Mouse (Mus musculus): ENCODE data around the gene Vmp1. TPM values are rescaled to one million over a fixed set of nuclear protein-coding genes. Genes with fewer than 3 reads are reported as not detected.

The Vmp1 gene
- polyA plus RNA-seq, 1 experiment from 2014 or later, result 97.9 TPM

DNA sequence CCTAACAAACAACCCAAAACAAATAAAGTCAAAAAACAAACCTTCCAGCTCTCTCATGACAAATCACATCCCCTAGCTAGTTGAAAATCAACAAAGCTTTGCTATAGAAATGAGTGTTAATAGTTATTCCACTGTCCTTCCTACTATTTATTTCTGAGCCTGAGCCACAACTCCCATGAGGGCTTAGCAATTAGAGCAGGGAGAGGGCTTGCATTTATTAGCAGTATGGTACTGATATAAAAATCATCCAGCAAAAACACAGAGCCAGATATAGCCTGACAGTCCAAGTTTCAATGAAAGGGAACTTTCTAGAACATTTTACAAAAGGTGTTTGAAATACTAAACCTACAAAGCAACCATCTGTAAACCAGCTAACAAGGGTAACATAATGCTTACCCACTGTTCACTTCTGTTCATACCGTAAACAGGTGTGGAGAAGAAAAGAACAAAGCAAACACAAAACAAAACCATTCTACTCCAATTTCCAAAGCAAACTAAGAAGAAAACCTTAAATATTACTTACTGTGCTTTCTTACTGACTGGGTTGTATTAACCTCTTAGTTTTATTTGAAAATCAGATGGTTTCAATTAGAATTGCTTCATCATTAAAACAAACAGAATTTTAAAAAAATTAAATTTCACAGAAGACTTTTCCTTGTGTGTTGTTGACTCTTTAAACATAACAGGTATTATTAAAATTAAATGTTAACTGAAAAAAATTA lies 61.3 kb downstream of the Vmp1 start:
- Histone ChIP-seq H3K9me3 (replicated peaks) (no peaks in the 10 kb centered on the region), H3K4me3 (no peak overlapping the region), H3K36me3 (no peaks in the 10 kb centered on the region), H3K4me1 (no peaks in the 10 kb centered on the region), H3K27me3 (ENCODE audit: low read depth, poor library complexity, severe bottlenecking) (no peaks in the 10 kb centered on the region), H3K27ac (no peak overlapping the region)
- no peak for DNase-seq (ENCODE audit: low spot score)
- 93% methylated on average over 1 of the region's 1 CpGs for WGBS

DNA sequence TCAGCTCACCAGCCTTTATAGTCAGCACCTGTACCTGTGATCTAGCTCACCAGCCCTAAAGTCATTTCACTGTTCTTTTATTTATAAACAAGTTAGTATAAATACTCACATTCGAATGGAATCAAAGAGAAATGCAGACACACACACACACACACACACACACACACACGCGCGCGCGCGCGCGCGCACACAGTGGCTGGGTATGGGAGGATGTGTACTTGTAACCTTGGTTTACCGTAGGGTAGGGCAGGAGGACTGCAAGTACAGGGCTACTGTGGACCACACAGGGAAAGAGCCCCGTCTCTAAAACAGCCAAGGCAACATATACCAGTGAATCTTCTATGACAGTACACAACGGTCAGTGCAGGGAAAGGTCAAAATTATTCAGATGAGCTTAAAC lies 62.5 kb downstream of the Vmp1 start:
- 95% methylated on average over 13 of the region's 13 CpGs for WGBS
- H3K4me3 ChIP-seq, result no peak overlapping the region

DNA sequence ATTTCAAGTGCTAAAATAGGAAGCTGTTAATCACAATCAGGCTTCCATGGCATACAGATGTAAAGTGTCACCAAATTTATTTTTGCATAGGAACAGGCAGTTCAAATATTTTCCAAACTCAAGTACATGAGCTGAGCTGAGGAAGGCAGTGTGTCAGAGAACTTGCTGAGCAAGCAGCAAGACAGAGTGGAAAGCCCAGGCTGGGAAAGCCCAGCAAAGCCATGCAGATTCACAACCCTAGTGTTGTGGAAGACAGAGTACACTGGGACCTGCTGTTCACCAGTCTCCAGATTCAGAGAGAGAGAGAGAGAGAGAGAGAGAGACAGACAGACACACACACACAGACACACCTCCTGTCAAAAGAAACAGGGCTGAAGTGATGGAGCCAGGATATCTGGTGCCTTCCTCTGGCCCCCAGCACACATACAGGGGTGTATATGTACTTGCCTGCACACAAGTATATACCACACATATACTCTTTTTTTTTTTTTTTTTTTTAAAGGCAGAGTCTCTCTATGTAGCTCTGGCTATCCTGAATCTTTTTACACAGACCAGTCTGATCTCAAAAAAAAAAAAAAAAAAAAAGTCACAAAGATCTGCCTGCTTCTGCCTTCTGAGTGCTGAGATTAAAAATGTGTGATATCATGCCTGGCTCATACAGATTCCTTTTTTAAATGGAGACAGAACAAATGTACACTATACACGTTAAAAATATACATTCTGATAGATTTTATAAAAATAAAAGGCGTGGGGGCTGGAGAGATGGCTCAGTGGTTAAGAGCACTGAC lies 64.9 kb downstream of the Vmp1 start:
- Histone ChIP-seq H3K9me3 (replicated peaks) (no peaks in the 10 kb centered on the region), H3K27ac (no peak overlapping the region), H3K27me3 (ENCODE audit: low read depth, poor library complexity, severe bottlenecking) (no peaks in the 10 kb centered on the region), H3K36me3 (no peaks in the 10 kb centered on the region), H3K4me3 (no peak overlapping the region), H3K4me1 (no peaks in the 10 kb centered on the region)
- WGBS, result 90% methylated on average over 2 of the region's 2 CpGs
- DNase-seq (ENCODE audit: low spot score), result no peak

More for the DNA sequence above, 62.5 kb downstream of the Vmp1 start:
- no peaks in the 10 kb centered on the region for H3K27me3 ChIP-seq (ENCODE audit: low read depth, poor library complexity, severe bottlenecking)
- H3K27ac ChIP-seq, result no peak overlapping the region
- no peak for DNase-seq (ENCODE audit: low spot score)
- H3K9me3 ChIP-seq (replicated peaks), result no peaks in the 10 kb centered on the region
- H3K36me3 ChIP-seq, result no peaks in the 10 kb centered on the region
- H3K4me1 ChIP-seq, result no peaks in the 10 kb centered on the region

DNA sequence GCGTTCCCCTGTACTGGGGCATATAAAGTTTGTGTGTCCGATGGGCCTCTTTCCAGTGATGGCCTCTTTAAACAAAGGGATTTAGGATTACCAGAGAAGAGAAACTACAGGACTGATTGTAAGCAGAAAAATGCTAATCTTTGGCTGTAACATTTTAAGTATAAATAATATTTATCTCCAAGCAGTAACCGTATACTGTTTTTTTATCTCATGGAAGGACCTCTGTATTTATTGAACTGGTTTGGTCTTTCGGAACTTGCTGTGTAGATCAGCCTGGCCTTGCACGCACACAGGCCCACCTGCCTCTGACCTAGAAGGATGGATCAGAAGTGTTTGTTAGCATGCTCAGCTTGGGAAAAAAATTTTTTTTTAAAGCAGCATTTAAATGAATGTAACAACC lies 69.0 kb downstream of the Vmp1 start:
- WGBS, result 91% methylated on average over 5 of the region's 5 CpGs
- no peak overlapping the region for H3K4me3 ChIP-seq
- no peak for DNase-seq (ENCODE audit: low spot score)

DNA sequence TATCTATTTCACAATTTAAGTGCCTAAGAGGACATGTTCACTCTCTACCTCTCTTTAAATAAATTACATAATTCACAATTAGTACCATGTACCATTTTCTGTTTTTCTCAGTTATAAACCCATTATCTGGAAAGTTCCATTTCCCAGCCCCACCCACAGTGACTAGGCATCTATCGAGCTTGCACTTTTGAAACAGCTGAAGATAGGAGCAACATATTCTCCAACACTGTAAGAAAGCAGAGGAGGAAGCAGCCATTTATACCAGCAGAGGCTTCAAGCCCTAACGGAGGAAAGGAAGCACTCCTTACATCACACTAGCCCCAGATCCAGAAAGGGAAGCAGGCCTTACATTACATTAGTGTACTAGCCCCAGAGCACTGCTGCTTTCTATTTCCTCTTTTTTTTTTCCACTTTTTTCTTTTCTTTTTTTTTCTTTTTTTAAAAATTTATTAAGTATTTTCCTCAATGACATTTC lies 69.5 kb downstream of the Vmp1 start:
- Histone ChIP-seq H3K27me3 (ENCODE audit: low read depth, poor library complexity, severe bottlenecking) (no peaks in the 10 kb centered on the region), H3K9me3 (replicated peaks) (no peaks in the 10 kb centered on the region), H3K4me3 (no peak overlapping the region), H3K4me1 (no peaks in the 10 kb centered on the region), H3K27ac (no peak overlapping the region), H3K36me3 (0 out of 2 replicates have a peak, but pooled peaks cover 7% of the 10 kb centered on the region)
- no peak for DNase-seq (ENCODE audit: low spot score)
- 74% methylated on average over 2 of the region's 2 CpGs for WGBS

More for the DNA sequence above, 69.0 kb downstream of the Vmp1 start:
- Histone ChIP-seq H3K27me3 (ENCODE audit: low read depth, poor library complexity, severe bottlenecking) (no peaks in the 10 kb centered on the region), H3K4me1 (no peaks in the 10 kb centered on the region), H3K36me3 (0 out of 2 replicates have a peak, but pooled peaks cover 7% of the 10 kb centered on the region), H3K9me3 (replicated peaks) (no peaks in the 10 kb centered on the region), H3K27ac (no peak overlapping the region)

DNA sequence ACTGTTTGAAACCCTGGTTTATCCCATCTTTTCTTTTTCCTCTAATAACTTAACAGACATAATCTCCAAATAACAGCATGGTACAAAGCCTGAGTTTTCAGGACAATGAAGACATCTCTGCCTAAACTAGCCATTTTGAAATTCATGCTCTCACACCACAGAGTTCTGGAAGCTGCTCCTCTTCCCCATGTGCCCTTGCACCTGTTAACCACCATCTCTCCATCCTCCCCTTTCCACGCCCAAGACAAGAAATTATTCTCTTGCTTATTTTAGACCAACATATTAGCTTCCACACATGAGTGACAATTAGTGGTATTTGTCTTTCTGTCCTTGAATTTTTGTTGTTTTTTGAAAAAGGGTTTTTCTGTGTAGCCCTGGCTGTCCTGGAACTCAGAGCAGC lies 71.6 kb downstream of the Vmp1 start:
- WGBS, result 96% methylated on average over 1 of the region's 1 CpGs
- Histone ChIP-seq H3K27me3 (ENCODE audit: low read depth, poor library complexity, severe bottlenecking) (no peaks in the 10 kb centered on the region), H3K9me3 (replicated peaks) (no peaks in the 10 kb centered on the region), H3K4me3 (no peak overlapping the region), H3K27ac (no peak overlapping the region), H3K36me3 (peaks cover 11% of the 10 kb centered on the region), H3K4me1 (no peaks in the 10 kb centered on the region)
- DNase-seq (ENCODE audit: low spot score), result no peak

DNA sequence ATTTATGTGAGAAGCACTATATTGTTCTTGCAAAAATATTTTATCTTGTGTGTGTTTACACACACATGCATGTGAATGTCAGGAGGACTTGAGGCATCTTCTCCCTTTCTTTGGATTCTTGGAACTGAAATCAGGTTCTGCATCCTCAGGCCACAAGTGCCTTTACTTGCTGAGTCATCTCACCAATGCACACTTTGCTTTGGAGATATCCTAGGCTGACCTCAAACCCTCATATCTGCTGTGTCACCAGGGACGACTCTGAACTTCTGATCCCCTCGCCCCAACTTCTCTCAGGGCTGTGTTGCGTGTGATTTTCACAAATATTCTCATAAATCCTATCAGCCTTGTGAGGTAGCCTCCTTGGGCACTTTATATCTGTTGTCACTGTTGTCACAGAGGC lies 73.4 kb downstream of the Vmp1 start:
- over 99% methylated on average over 3 of the region's 3 CpGs for WGBS
- Histone ChIP-seq H3K9me3 (replicated peaks) (no peaks in the 10 kb centered on the region), H3K4me3 (no peak overlapping the region), H3K4me1 (no peaks in the 10 kb centered on the region), H3K27ac (no peak overlapping the region), H3K36me3 (peaks cover 24% of the 10 kb centered on the region), H3K27me3 (ENCODE audit: low read depth, poor library complexity, severe bottlenecking) (no peaks in the 10 kb centered on the region)
- DNase-seq (ENCODE audit: low spot score), result no peak

DNA sequence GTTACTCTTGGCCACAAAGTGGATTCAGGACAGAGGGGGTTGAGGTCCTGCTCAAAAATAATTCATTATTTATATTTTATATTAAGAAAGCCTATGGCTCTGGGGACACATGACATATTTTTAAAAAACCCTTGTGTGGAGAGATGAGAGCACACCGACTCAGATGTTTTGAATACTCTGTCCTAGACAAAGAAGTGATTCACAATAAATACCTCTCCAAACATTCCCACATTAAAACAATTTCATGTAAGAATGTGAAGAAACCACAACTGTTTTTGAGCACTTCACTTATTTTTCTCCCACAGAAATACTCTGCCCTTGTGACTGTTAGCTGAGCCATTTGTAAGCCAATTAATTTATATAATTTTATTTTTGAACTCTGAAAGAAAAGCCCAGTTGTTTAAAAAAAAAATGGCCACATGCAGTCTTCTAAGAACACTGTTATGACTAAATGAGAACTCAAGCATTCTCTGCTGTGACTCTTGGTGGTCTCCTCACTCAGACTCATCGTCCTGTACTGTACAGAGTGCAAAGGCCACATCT lies 75.8 kb downstream of the Vmp1 start:
- H3K36me3 ChIP-seq, result peaks cover 24% of the 10 kb centered on the region
- H3K27me3 ChIP-seq (ENCODE audit: low read depth, poor library complexity, severe bottlenecking), result no peaks in the 10 kb centered on the region
- DNase-seq (ENCODE audit: low spot score), result no peak
- no peaks in the 10 kb centered on the region for H3K9me3 ChIP-seq (replicated peaks)
- H3K4me1 ChIP-seq, result no peaks in the 10 kb centered on the region
- WGBS, result 95% methylated on average over 2 of the region's 2 CpGs
- no peak overlapping the region for H3K4me3 ChIP-seq
- no peak overlapping the region for H3K27ac ChIP-seq

DNA sequence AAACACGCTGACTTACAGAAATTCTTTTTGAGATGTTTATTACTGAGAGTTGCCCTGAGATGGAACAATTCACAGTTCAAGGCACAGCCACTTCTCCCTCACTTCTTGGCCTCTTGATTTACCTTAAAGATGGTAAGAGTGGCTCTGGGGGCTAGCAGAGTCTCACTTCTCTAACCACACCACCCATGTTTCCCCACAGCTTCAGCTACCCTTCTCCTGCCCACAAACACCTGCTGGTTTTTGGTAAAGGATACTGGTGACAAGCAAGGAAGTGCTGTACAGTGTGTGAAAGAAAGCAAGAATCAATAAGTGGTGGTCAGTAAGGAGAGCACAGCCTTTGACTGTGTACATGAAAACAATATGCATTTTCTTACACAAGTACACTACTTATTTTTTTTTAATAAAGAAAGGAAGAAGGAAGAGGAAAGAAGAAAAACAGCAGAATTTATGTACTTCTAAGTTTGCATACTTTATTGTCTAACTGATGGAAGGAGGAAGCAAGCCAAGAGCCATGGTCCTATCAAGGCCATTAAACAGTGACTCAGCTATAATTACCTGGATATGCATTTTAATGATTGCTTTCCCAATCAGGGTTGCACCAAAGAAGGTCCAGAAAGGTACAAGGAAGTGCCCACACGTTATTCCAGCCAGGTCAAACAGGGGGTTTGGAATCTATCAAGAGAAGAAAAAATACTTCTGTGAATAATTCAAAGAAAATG lies 76.9 kb downstream of the Vmp1 start:
- no peak for DNase-seq (ENCODE audit: low spot score)
- H3K27me3 ChIP-seq (ENCODE audit: low read depth, poor library complexity, severe bottlenecking), result no peaks in the 10 kb centered on the region
- WGBS, result 94% methylated on average over 2 of the region's 2 CpGs
- H3K9me3 ChIP-seq (replicated peaks), result no peaks in the 10 kb centered on the region
- peaks cover 26% of the 10 kb centered on the region for H3K36me3 ChIP-seq
- no peaks in the 10 kb centered on the region for H3K4me1 ChIP-seq
- H3K27ac ChIP-seq, result no peak overlapping the region
- no peak overlapping the region for H3K4me3 ChIP-seq

DNA sequence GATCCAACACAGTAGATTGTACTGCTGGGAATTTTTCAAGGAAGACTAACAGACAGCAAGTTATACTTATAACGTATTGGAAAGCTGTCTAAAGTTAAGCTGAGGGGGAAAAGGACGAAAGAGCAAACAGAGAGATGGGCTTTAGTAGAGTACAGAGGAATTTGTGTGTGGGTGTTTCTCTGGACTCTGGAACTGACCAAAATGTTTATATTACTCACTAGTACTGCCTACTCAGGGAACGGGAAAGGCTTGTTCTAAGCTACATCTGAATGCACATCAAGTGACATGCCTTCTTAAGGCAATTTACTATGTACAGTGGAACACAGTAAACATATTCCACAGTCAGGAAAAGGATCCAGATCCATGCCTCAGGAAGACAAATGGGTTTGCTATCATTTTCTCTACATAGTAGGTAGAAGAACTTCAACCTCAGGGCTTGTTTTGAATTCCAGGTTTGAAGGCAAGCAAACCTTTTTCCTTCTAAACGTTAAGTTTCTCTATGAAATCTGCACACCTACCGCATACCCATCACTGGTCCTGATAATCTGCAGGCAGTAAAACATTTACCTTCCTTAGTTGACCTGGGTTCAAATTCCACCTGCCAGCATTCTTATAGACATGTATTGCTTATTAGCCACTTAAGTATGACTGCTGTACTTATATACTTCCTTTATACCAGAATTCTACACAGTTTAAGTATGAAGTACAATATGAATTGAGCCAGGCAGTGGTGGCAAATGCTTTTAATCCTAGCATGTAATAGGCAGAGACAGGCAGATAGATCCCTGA lies 78.7 kb downstream of the Vmp1 start:
- Histone ChIP-seq H3K4me3 (no peak overlapping the region), H3K36me3 (peaks cover 19% of the 10 kb centered on the region), H3K27ac (no peak overlapping the region), H3K4me1 (no peaks in the 10 kb centered on the region), H3K9me3 (replicated peaks) (no peaks in the 10 kb centered on the region), H3K27me3 (ENCODE audit: low read depth, poor library complexity, severe bottlenecking) (no peaks in the 10 kb centered on the region)
- 92% methylated on average over 5 of the region's 5 CpGs for WGBS
- DNase-seq (ENCODE audit: low spot score), result no peak

DNA sequence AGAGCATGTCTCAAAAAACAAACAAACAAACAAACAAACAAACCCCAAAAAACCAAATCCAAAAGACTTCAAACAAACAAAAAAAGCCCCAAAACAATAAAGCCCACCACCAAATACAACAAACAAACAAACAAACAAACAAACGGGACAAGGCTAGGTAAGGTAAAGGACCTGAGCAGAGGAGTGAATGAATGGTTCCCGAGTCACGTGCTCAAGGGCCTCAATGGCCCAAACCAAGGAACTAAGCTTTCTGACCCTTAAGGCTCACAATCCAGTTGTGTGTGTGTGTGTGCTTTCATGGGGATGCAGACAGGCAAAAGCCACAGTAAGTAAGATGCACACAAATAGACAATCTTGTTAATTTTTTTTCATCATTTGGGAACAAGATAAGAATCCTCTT lies 79.3 kb downstream of the Vmp1 start:
- H3K4me3 ChIP-seq, result no peak overlapping the region
- no peak overlapping the region for H3K27ac ChIP-seq
- WGBS, result 93% methylated on average over 3 of the region's 3 CpGs
- H3K36me3 ChIP-seq, result peaks cover 23% of the 10 kb centered on the region
- H3K4me1 ChIP-seq, result no peaks in the 10 kb centered on the region
- H3K9me3 ChIP-seq (replicated peaks), result no peaks in the 10 kb centered on the region
- no peaks in the 10 kb centered on the region for H3K27me3 ChIP-seq (ENCODE audit: low read depth, poor library complexity, severe bottlenecking)
- no peak for DNase-seq (ENCODE audit: low spot score)

DNA sequence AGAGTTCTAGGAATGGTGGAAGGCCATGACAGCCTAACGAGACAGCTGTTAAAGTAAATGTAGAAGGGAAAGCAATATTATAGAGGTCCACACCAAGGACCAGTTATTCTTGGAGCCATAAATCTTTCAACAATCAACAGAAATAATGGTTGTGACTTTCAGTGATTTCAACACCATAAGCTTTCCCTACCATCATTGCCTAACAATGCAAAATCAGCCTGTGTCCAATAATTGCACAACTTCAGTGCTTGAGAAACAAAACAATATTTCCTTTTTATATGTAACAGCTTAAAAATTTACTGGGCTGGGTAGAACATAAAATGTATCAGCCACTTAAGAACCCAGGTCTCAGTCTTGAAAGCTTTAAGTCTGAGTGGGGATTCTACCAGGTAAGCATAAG lies 79.9 kb downstream of the Vmp1 start:
- DNase-seq (ENCODE audit: low spot score), result no peak
- Histone ChIP-seq H3K27ac (no peak overlapping the region), H3K4me3 (no peak overlapping the region), H3K4me1 (no peaks in the 10 kb centered on the region), H3K27me3 (ENCODE audit: low read depth, poor library complexity, severe bottlenecking) (no peaks in the 10 kb centered on the region), H3K9me3 (replicated peaks) (no peaks in the 10 kb centered on the region), H3K36me3 (peaks cover 23% of the 10 kb centered on the region)
- WGBS, result 93% methylated on average over 1 of the region's 1 CpGs

Measured in limb, embryonic 10.5 days (tissue).